Mouse (Mus musculus): ENCODE measurements around the gene Nefh. TPM values are rescaled to one million over a fixed set of nuclear protein-coding genes. Genes with fewer than 3 reads are reported as not detected.

The Nefh gene
- polyA plus RNA-seq, 1 experiment from 2014 or later = 0.30 TPM

- ATAC-seq (ENCODE audit: insufficient read depth, low FRiP score) = peak; percentile 91
- 3% methylated on average over 52 of the region's 52 CpGs for WGBS
- peak within 1 kb of the TSS; percentile 75 for H3K27ac ChIP-seq (ENCODE audit: low read length)
- H3K4me1 ChIP-seq (ENCODE audit: control insufficient read depth, insufficient read depth, low read length) = peaks cover 5% of the 10 kb centered on the region
- no peaks in the 10 kb centered on the region for H3K9me3 ChIP-seq (replicated peaks; ENCODE audit: control insufficient read depth, low read length)
- H3K9ac ChIP-seq (ENCODE audit: low read length) = peak within 1 kb of the TSS; percentile 84
- H3K4me3 ChIP-seq (replicated peaks; ENCODE audit: low read length) = peak within 1 kb of the TSS; percentile 86
- H3K36me3 ChIP-seq (ENCODE audit: control insufficient read depth, insufficient read depth, low read length) = peaks cover 3% of the 10 kb centered on the region; the same call in 1 of the 2 replicates
- H3K4me2 ChIP-seq (ENCODE audit: low read depth, low read length) = peak within 1 kb of the TSS; percentile 65
- no peaks in the 10 kb centered on the region for H3K27me3 ChIP-seq (ENCODE audit: control insufficient read depth, insufficient read depth, low read length)
These were observed 52.7 kb downstream of the Nefh start, which contains the start of gene Thoc5 for GRCm38 (mm10) chr11:4894848-4895816. TSS of gene Thoc5 (plus strand) at chr11:4895320.

Small RNA genes within 50 kb of the gene (microRNA-seq; reads per million reads assigned to microRNA genes)
- gene Mir6918 = not detected

Other genes with a start within 250 kb of the Nefh start
- gene Uqcr10, start 243.7 kb downstream of the Nefh start, polyA plus RNA-seq (2015; fragmentation: Nextera tagmentation; extraction: Ambion mirVana) = 963 and 971 TPM in 2 replicates
- 61.4 and 68.2 TPM in 2 replicates for gene Zmat5, start 243.4 kb downstream of the Nefh start, polyA plus RNA-seq (2015; fragmentation: Nextera tagmentation; extraction: Ambion mirVana)
- gene Cabp7, start 201.3 kb downstream of the Nefh start, polyA plus RNA-seq (2015; fragmentation: Nextera tagmentation; extraction: Ambion mirVana) = 0.15 and 0.27 TPM in 2 replicates
- 39.6 and 43.4 TPM in 2 replicates for gene Nf2, start 98.5 kb downstream of the Nefh start, polyA plus RNA-seq (2015; fragmentation: Nextera tagmentation; extraction: Ambion mirVana)
- gene Nipsnap1, start 74.1 kb downstream of the Nefh start, polyA plus RNA-seq (2015; fragmentation: Nextera tagmentation; extraction: Ambion mirVana) = 53.4 and 57.0 TPM in 2 replicates
- gene Thoc5, start 52.7 kb downstream of the Nefh start, polyA plus RNA-seq (2015; fragmentation: Nextera tagmentation; extraction: Ambion mirVana) = 29.8 and 30.3 TPM in 2 replicates
- gene Ap1b1, start 38.8 kb upstream of the Nefh start, polyA plus RNA-seq (2015; fragmentation: Nextera tagmentation; extraction: Ambion mirVana) = 64.7 and 79.1 TPM in 2 replicates
- gene Rasl10a, start 110.1 kb upstream of the Nefh start, polyA plus RNA-seq (2015; fragmentation: Nextera tagmentation; extraction: Ambion mirVana) = 0.49 and 1.8 TPM in 2 replicates
- gene Gas2l1, start 117.3 kb upstream of the Nefh start, polyA plus RNA-seq (2015; fragmentation: Nextera tagmentation; extraction: Ambion mirVana) = 11.0 and 14.1 TPM in 2 replicates
- gene Rhbdd3, start 150.9 kb upstream of the Nefh start, polyA plus RNA-seq (2015; fragmentation: Nextera tagmentation; extraction: Ambion mirVana) = 24.8 and 25.2 TPM in 2 replicates
- 530 and 537 TPM in 2 replicates for gene Ewsr1, start 151.2 kb upstream of the Nefh start, polyA plus RNA-seq (2015; fragmentation: Nextera tagmentation; extraction: Ambion mirVana)
- gene Emid1, start 204.2 kb upstream of the Nefh start, polyA plus RNA-seq (2015; fragmentation: Nextera tagmentation; extraction: Ambion mirVana) = 59.1 and 60.4 TPM in 2 replicates